Mouse (Mus musculus) embryonic facial prominence, embryonic 13.5 days (tissue): Measurements from ENCODE around the gene Gm47289. TPM values are rescaled to one million over a fixed set of nuclear protein-coding genes. Genes with fewer than 3 reads are reported as not detected.

ENCODE experiments used
- ATAC-seq: fragments of 200-750 bp; cut with Nextera tagmentation; 2 replicates; pipeline ENCODE4 v1.8.0; 2017; ENCODE audit warnings: low read depth; ENCODE audit not compliant: insufficient number of reproducible peaks, insufficient read depth, low FRiP score, low TSS enrichment
- H3K27ac ChIP-seq: fragments of 300-500 bp; sonication (generic); 2 replicates; pipeline ENCODE4 v1.5.1; 2015; ENCODE audit warnings: moderate library complexity, mild to moderate bottlenecking, inconsistent platforms
- H3K27me3 ChIP-seq: fragments of 300-500 bp; sonication (generic); 2 replicates; pipeline ENCODE4 v1.6.1; 2015; ENCODE audit warnings: mild to moderate bottlenecking, inconsistent platforms
- H3K36me3 ChIP-seq: fragments of 300-500 bp; sonication (generic); 2 replicates; pipeline ENCODE4 v1.6.1; 2015; ENCODE audit warnings: mild to moderate bottlenecking, inconsistent platforms
- H3K4me1 ChIP-seq: fragments of 300-500 bp; sonication (generic); 2 replicates; pipeline ENCODE4 v1.6.1; 2015; ENCODE audit warnings: inconsistent platforms
- H3K4me2 ChIP-seq: fragments of 300-500 bp; sonication (generic); 2 replicates; pipeline ENCODE4 v1.6.1; 2015; ENCODE audit warnings: moderate library complexity, mild to moderate bottlenecking, inconsistent platforms
- H3K4me3 ChIP-seq: fragments of 300-500 bp; sonication (generic); 2 replicates; pipeline ENCODE4 v1.5.1; 2015; ENCODE audit warnings: mild to moderate bottlenecking, inconsistent platforms
- H3K9ac ChIP-seq: fragments of 300-500 bp; sonication (generic); 2 replicates; pipeline ENCODE4 v1.6.1; 2015; ENCODE audit warnings: mild to moderate bottlenecking, inconsistent platforms
- H3K9me3 ChIP-seq: fragments of 300-500 bp; sonication (generic); 2 replicates; pipeline ENCODE4 v1.6.1; 2016; ENCODE audit warnings: inconsistent platforms
- WGBS: fragments of 180-500 bp; shearing (Covaris S2); methylation state at CpG from one replicate; pipeline ENCODE4 v1.1.7; 2015; ENCODE audit warnings: mixed read lengths; 5-methylcytosine and 5-hydroxymethylcytosine counted together
- polyA plus RNA-seq: library from polyadenylated mRNA; unstranded; fragments of >200 nt; fragmentation: Nextera tagmentation; extraction: Ambion mirVana; gene quantifications from 2 replicates; pipeline ENCODE4 v1.2.1, GENCODE M21; 2015

Gene Gm47289
- polyA plus RNA-seq, 1 experiment from 2014 or later = not detected

DNA sequence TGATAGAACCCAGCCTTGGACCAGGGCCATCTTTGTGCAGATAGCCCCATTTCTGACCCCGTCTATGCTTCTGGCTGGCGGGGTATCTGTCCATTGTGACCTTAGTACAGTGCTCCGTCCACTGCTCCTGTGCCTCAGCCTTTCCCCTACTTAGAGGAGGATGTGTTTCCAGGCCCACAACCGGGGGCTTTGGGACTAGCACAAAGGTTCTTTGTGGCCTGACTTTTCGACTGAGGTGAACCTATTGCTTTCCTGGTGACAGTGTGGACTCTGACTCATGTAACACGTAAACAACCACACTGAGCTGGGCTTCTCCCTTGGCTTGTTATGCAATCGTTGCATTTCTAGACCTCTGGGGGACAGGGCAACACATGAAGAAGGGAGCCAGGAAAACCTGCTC, 5.8 kb downstream of the Gm47289 start:
- Histone ChIP-seq H3K27ac (no peak overlapping the region), H3K9ac (no peak overlapping the region), H3K36me3 (no peaks in the 10 kb centered on the region), H3K4me1 (no peaks in the 10 kb centered on the region), H3K9me3 (no peaks in the 10 kb centered on the region), H3K4me3 (no peak overlapping the region), H3K27me3 (no peaks in the 10 kb centered on the region), H3K4me2 (no peak overlapping the region)
- 79% methylated on average over 7 of the region's 7 CpGs for WGBS
- no peak for ATAC-seq

GRCm38 (mm10) chr9:119165548-119165947, 6.6 kb downstream of the Gm47289 start:
- Histone ChIP-seq H3K9ac (no peak overlapping the region), H3K9me3 (no peaks in the 10 kb centered on the region), H3K4me2 (no peak overlapping the region), H3K27ac (no peak overlapping the region), H3K4me1 (no peaks in the 10 kb centered on the region), H3K4me3 (no peak overlapping the region), H3K36me3 (no peaks in the 10 kb centered on the region), H3K27me3 (no peaks in the 10 kb centered on the region)
- WGBS = 91% methylated on average over 6 of the region's 6 CpGs
- ATAC-seq = no peak

DNA sequence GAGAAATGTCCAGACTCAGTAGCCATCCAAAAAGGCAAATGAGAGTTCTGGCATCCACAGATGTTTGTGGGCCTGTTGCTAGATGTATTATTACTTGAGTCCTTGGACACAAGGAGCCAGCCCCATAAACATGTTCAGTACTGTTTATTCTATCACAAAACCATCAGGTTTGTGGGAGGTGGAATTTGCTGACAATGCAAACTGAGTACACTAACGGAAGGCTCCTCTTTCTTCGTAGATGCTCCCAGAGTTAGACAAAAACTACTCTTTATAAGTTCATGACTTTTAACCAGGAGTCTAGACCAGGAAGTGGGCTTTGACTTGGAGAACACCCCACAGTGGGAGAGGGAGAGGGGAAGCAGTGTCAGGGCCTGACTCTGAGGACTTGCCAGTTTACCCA, 8.6 kb downstream of the Gm47289 start:
- Histone ChIP-seq H3K27me3 (no peaks in the 10 kb centered on the region), H3K4me2 (no peak overlapping the region), H3K9me3 (no peaks in the 10 kb centered on the region), H3K36me3 (no peaks in the 10 kb centered on the region), H3K4me1 (no peaks in the 10 kb centered on the region), H3K9ac (no peak overlapping the region), H3K4me3 (no peak overlapping the region), H3K27ac (no peak overlapping the region)
- WGBS = 92% methylated on average over 2 of the region's 2 CpGs
- ATAC-seq = no peak

DNA sequence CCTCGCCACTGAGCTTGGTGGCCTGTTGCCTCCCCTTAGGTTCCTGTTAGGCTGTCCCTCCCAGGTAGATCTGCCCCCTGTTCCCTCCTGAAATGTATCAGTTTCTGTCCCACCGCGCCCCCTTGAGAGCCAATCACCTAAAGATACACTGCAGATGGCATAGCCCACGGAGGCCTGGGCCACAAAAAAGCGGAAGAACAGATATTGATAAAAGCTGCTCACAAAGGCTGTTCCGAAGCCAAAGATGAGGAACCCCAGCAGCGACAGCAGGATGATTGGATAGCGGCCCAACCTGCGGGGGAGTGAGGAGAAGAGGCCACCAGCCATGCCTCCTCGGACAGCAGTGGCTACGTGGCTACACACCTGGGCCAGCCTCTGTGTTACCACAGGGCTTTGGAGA, 20.3 kb downstream of the Gm47289 start:
- WGBS = 87% methylated on average over 11 of the region's 11 CpGs

DNA sequence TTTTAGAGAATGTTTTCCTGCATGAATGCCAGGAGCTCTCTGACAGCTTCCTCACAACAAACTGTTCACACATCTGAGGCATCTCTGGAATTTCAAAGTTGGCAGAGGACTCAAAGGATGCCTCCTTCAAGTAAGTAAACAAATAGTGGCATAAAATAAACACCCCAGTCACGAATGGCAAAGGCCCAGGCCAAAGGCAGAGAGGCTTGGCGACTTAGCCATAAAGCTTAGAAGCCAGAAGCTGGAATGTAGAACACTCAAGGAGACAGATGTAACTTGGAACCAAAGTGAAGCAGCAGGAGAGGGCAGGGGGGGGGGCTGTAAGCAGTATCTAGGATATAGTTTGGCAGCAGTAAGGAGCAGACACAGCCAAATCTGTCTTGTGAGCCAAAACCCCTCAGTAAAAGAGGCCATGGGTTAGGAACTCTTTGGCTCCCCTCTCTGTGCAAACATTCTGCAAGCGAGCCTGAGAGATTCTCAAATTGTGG, 22.3 kb downstream of the Gm47289 start:
- H3K9ac ChIP-seq = no peak overlapping the region
- 53% methylated on average over 3 of the region's 3 CpGs for WGBS
- H3K9me3 ChIP-seq = no peaks in the 10 kb centered on the region
- no peak for ATAC-seq
- no peak overlapping the region for H3K4me3 ChIP-seq
- H3K4me1 ChIP-seq = no peaks in the 10 kb centered on the region; the same call in 1 of the 2 replicates
- H3K36me3 ChIP-seq = no peaks in the 10 kb centered on the region
- no peaks in the 10 kb centered on the region for H3K27me3 ChIP-seq
- no peak overlapping the region for H3K4me2 ChIP-seq
- H3K27ac ChIP-seq = no peak overlapping the region

More for the DNA sequence above, 20.3 kb downstream of the Gm47289 start:
- Histone ChIP-seq H3K9ac (no peak overlapping the region), H3K27me3 (no peaks in the 10 kb centered on the region), H3K36me3 (no peaks in the 10 kb centered on the region), H3K4me3 (no peak overlapping the region), H3K4me2 (no peak overlapping the region), H3K27ac (no peak overlapping the region), H3K9me3 (no peaks in the 10 kb centered on the region), H3K4me1 (no peaks in the 10 kb centered on the region; the same call in 1 of the 2 replicates)
- ATAC-seq = no peak

GRCm38 (mm10) chr9:119192202-119192990, 33.4 kb downstream of the Gm47289 start:
- Histone ChIP-seq H3K36me3 (no peaks in the 10 kb centered on the region), H3K9me3 (no peaks in the 10 kb centered on the region), H3K4me2 (no peak overlapping the region), H3K27ac (no peak overlapping the region), H3K27me3 (no peaks in the 10 kb centered on the region), H3K9ac (no peak overlapping the region), H3K4me1 (no peaks in the 10 kb centered on the region), H3K4me3 (no peak overlapping the region)
- no peak for ATAC-seq
- WGBS = 31% methylated on average over 11 of the region's 11 CpGs

- 55% methylated on average over 10 of the region's 10 CpGs for WGBS
- ATAC-seq = no peak
Measured at GRCm38 (mm10) chr9:119199151-119199861, 40.3 kb downstream of the Gm47289 start.

GRCm38 (mm10) chr9:119201653-119202052, 42.7 kb downstream of the Gm47289 start:
- no peak overlapping the region for H3K9ac ChIP-seq
- no peak overlapping the region for H3K27ac ChIP-seq
- H3K4me3 ChIP-seq = no peak overlapping the region
- H3K9me3 ChIP-seq = no peaks in the 10 kb centered on the region
- no peaks in the 10 kb centered on the region for H3K36me3 ChIP-seq
- ATAC-seq = no peak
- no peaks in the 10 kb centered on the region for H3K4me1 ChIP-seq
- 84% methylated on average over 5 of the region's 5 CpGs for WGBS
- no peak overlapping the region for H3K4me2 ChIP-seq
- no peaks in the 10 kb centered on the region for H3K27me3 ChIP-seq

More at GRCm38 (mm10) chr9:119199151-119199861, 40.3 kb downstream of the Gm47289 start:
- Histone ChIP-seq H3K4me1 (no peaks in the 10 kb centered on the region), H3K9me3 (no peaks in the 10 kb centered on the region), H3K4me2 (no peak overlapping the region), H3K27ac (no peak overlapping the region), H3K27me3 (no peaks in the 10 kb centered on the region), H3K4me3 (no peak overlapping the region), H3K9ac (no peak overlapping the region), H3K36me3 (no peaks in the 10 kb centered on the region)

DNA sequence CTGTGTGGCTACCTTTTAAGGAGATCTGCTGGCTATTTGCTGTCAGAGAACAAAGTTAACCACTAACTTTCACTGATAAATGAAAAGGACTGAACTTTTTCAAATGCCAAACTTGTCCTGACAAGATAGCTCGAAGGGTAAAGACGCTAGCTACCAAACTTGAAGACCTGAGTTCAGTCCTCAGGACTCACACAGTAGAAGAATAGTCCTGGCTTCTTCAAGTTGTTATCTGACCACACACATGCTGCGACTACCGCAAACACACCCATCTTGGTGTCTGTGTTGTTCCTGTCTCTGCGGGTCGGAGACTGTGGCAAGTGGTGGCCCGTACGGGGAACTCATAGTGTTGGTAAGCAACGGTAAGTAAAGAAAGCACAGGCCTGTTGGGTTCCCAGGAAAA, 44.7 kb downstream of the Gm47289 start:
- ATAC-seq = no peak
- Histone ChIP-seq H3K9ac (no peak overlapping the region), H3K4me1 (no peaks in the 10 kb centered on the region), H3K9me3 (no peaks in the 10 kb centered on the region), H3K36me3 (no peaks in the 10 kb centered on the region), H3K27ac (no peak overlapping the region), H3K4me3 (no peak overlapping the region), H3K27me3 (no peaks in the 10 kb centered on the region), H3K4me2 (no peak overlapping the region)
- 96% methylated on average over 9 of the region's 9 CpGs for WGBS

DNA sequence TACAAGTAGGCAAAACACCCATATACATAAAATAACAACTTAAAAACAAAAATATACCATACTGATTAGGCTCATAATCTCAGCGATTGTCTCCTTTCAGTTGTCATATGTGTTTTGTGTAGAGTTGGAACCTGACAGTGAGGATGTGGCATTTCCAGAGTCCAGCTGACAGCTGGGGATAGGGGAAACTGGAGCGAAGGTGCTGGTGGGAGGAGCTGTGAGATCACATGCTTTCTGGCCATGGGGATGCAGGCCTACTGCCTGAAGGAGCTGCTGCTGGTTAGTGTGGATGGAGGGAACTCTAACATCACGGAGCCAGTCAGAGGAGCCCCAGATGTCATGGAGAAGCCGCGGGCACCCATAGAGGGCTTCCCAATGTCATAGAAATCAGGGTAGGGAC, 46.8 kb downstream of the Gm47289 start:
- WGBS = 90% methylated on average over 5 of the region's 5 CpGs
- H3K9ac ChIP-seq = no peak overlapping the region
- ATAC-seq = no peak
- H3K4me1 ChIP-seq = no peaks in the 10 kb centered on the region
- H3K36me3 ChIP-seq = no peaks in the 10 kb centered on the region
- H3K27me3 ChIP-seq = no peaks in the 10 kb centered on the region
- H3K4me3 ChIP-seq = no peak overlapping the region
- H3K9me3 ChIP-seq = no peaks in the 10 kb centered on the region
- no peak overlapping the region for H3K4me2 ChIP-seq
- H3K27ac ChIP-seq = no peak overlapping the region

DNA sequence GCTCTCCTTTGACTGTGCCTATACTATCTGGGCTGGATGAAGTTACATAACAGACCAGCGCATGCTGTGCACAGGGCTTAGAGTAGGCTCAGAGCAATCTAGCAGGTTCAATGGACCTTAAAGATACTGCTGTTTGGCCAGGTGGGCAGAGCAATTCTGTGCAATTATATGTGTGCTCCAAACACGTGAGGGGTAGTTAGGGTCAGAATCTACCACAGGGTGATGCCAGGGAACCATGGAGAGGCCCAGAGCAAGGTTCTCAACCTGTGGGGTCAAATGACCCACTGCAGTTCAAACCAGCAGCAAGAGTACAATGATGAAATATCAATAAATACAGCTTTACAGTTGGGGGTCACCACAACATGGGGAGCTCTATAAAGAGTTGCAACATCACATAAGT, 47.7 kb downstream of the Gm47289 start:
- no peak for ATAC-seq
- H3K9me3 ChIP-seq = no peaks in the 10 kb centered on the region
- no peaks in the 10 kb centered on the region for H3K27me3 ChIP-seq
- no peaks in the 10 kb centered on the region for H3K4me1 ChIP-seq
- H3K27ac ChIP-seq = no peak overlapping the region
- H3K4me3 ChIP-seq = no peak overlapping the region
- WGBS = 83% methylated on average over 2 of the region's 2 CpGs
- no peak overlapping the region for H3K9ac ChIP-seq
- H3K4me2 ChIP-seq = no peak overlapping the region
- H3K36me3 ChIP-seq = no peaks in the 10 kb centered on the region

- no peak for ATAC-seq
- H3K4me2 ChIP-seq = no peak overlapping the region
- no peaks in the 10 kb centered on the region for H3K36me3 ChIP-seq
- H3K27ac ChIP-seq = no peak overlapping the region
- no peaks in the 10 kb centered on the region for H3K4me1 ChIP-seq
- no peaks in the 10 kb centered on the region for H3K9me3 ChIP-seq
- H3K27me3 ChIP-seq = no peaks in the 10 kb centered on the region
- WGBS = 66% methylated on average over 4 of the region's 4 CpGs
- H3K4me3 ChIP-seq = no peak overlapping the region
- no peak overlapping the region for H3K9ac ChIP-seq
Measured at GRCm38 (mm10) chr9:119207113-119207512, 48.2 kb downstream of the Gm47289 start.
